Mouse (Mus musculus) megakaryocyte progenitor cell, adult 5-6 weeks (primary cell): ENCODE measurements around the gene Prrg3. TPM values are rescaled to one million over a fixed set of nuclear protein-coding genes. Genes with fewer than 3 reads are reported as not detected.
"Not testable (repeated sequence)": the region's sequence is repeated elsewhere in the genome, so short reads cannot be mapped to it uniquely, and the experiment has no call there.

Experiments
- ATAC-seq: replicated peaks from 2 replicates; pipeline ENCODE4 v1.8.0; 2016; ENCODE audit warnings: mild to moderate bottlenecking, moderate TSS enrichment, inconsistent platforms; ENCODE audit not compliant: poor library complexity
- total RNA-seq, 2 experiments: library from RNA; stranded (forward) in 1 of 2; stranded (reverse) in 1 of 2; fragments of 157-497, 149-512 nt in 1 of 2; fragments of 200-1000 nt in 1 of 2; gene quantifications; 2 replicates each; pipeline versions ENCODE4 v1.2.3 to v1.2.4; 2015 to 2017

The Prrg3 gene
- total RNA-seq (2015) = not detected in 2 replicates
- not detected in 2 replicates for total RNA-seq (2017)

- ATAC-seq = no peak
Observed at GRCm38 (mm10) chrX:71962073-71963051, at the start of gene Prrg3. Gene Prrg3 (plus strand): TSS chrX:71962624.

- ATAC-seq = peak; percentile 89
Observed at GRCm38 (mm10) chrX:71946631-71947030, 15.8 kb upstream of the Prrg3 start.

GRCm38 (mm10) chrX:71958366-71958765 lies 4.1 kb upstream of the Prrg3 start:
- ATAC-seq = no peak

GRCm38 (mm10) chrX:71963275-71963912 lies 970 bp downstream of the Prrg3 start:
- ATAC-seq = no peak

- ATAC-seq = no peak
Observed at GRCm38 (mm10) chrX:71968216-71968615, 5.8 kb downstream of the Prrg3 start.

GRCm38 (mm10) chrX:71968816-71969215 lies 6.4 kb downstream of the Prrg3 start:
- ATAC-seq = no peak

GRCm38 (mm10) chrX:71971325-71971724 lies 8.9 kb downstream of the Prrg3 start:
- ATAC-seq = no peak

- ATAC-seq = no peak
Observed at GRCm38 (mm10) chrX:71972686-71973085, 10.3 kb downstream of the Prrg3 start, which contains the start of gene Fate1. Gene Fate1 (plus strand): TSS chrX:71972986.

- not testable (repeated sequence) for ATAC-seq
Observed at GRCm38 (mm10) chrX:71977681-71978080, 15.3 kb downstream of the Prrg3 start.

- ATAC-seq = no peak
Observed at GRCm38 (mm10) chrX:71980443-71980842, 18.0 kb downstream of the Prrg3 start.

GRCm38 (mm10) chrX:71981322-71981721 lies 18.9 kb downstream of the Prrg3 start:
- ATAC-seq = no peak

GRCm38 (mm10) chrX:71983205-71983604 lies 20.8 kb downstream of the Prrg3 start:
- ATAC-seq = no peak

GRCm38 (mm10) chrX:71983775-71984174 lies 21.4 kb downstream of the Prrg3 start:
- ATAC-seq = no peak

GRCm38 (mm10) chrX:71991549-71991948 lies 29.1 kb downstream of the Prrg3 start, which contains the start of gene Cnga2:
Gene Cnga2 (plus strand): TSS chrX:71991849.
- ATAC-seq = no peak

GRCm38 (mm10) chrX:71995972-71996371 lies 33.5 kb downstream of the Prrg3 start:
- no peak for ATAC-seq

GRCm38 (mm10) chrX:72009930-72010329 lies 47.5 kb downstream of the Prrg3 start:
- no peak for ATAC-seq

- no peak for ATAC-seq
Observed at GRCm38 (mm10) chrX:72012236-72012635, 49.8 kb downstream of the Prrg3 start.

- ATAC-seq = no peak
Observed at GRCm38 (mm10) chrX:72012804-72013203, 50.4 kb downstream of the Prrg3 start.

GRCm38 (mm10) chrX:72022241-72022640 lies 59.8 kb downstream of the Prrg3 start:
- no peak for ATAC-seq
